Mouse (Mus musculus) CH12.LX (cell line): ENCODE results near the gene Enah.

ENCODE experiments used
- CTCF ChIP-seq, 2 experiments: IDR thresholded peaks in 1 of 2; conservative IDR thresholded peaks in 1 of 2; 2 replicates each; pipeline ENCODE4 v1.5.1; 2011 to 2012; ENCODE audit warnings: low read depth in 2 of 2, low read length in 2 of 2, improper control_type of control experiment in 1 of 2, inconsistent platforms in 1 of 2, mild to moderate bottlenecking in 1 of 2, moderate library complexity in 1 of 2
- JUN ChIP-seq: IDR thresholded peaks from 2 replicates; pipeline ENCODE4 v1.6.1; 2011; ENCODE audit warnings: low read depth, mild to moderate bottlenecking, low read length, improper control_type of control experiment, moderate library complexity; ENCODE audit not compliant: insufficient read depth
- KAT2A ChIP-seq: IDR thresholded peaks from 2 replicates; pipeline ENCODE4 v1.6.1; 2012; ENCODE audit warnings: low read length, improper control_type of control experiment, inconsistent platforms; ENCODE audit not compliant: insufficient replicate concordance
- MXI1 ChIP-seq: IDR thresholded peaks from 2 replicates; pipeline ENCODE4 v1.6.1; 2011; ENCODE audit warnings: mild to moderate bottlenecking, low read depth, low read length, improper control_type of control experiment
- NRF1 ChIP-seq: IDR thresholded peaks from 2 replicates; pipeline ENCODE4 v1.6.1; 2014; ENCODE audit warnings: low read depth, mild to moderate bottlenecking, inconsistent platforms, low read length, improper control_type of control experiment, moderate library complexity
- POLR2A ChIP-seq: IDR thresholded peaks from 2 replicates; pipeline ENCODE4 v1.6.1; 2011; ENCODE audit warnings: low read depth, mild to moderate bottlenecking, improper control_type of control experiment, low read length
- TBP ChIP-seq: conservative IDR thresholded peaks from 2 replicates; pipeline ENCODE4 v1.6.1; 2011; ENCODE audit warnings: low read depth, low read length, improper control_type of control experiment
- USF1 ChIP-seq: IDR thresholded peaks from 2 replicates; pipeline ENCODE4 v1.6.1; 2014; ENCODE audit warnings: low read depth, mild to moderate bottlenecking, inconsistent platforms, low read length, improper control_type of control experiment
- ZC3H11A ChIP-seq: IDR thresholded peaks from 2 replicates; pipeline ENCODE4 v1.6.1; 2012; ENCODE audit warnings: low read depth, mild to moderate bottlenecking, inconsistent platforms, low read length, improper control_type of control experiment
- ZMIZ1 ChIP-seq: IDR thresholded peaks from 2 replicates; pipeline ENCODE4 v1.6.1; 2012; ENCODE audit warnings: low read depth, mild to moderate bottlenecking, inconsistent platforms, low read length, improper control_type of control experiment

DNA sequence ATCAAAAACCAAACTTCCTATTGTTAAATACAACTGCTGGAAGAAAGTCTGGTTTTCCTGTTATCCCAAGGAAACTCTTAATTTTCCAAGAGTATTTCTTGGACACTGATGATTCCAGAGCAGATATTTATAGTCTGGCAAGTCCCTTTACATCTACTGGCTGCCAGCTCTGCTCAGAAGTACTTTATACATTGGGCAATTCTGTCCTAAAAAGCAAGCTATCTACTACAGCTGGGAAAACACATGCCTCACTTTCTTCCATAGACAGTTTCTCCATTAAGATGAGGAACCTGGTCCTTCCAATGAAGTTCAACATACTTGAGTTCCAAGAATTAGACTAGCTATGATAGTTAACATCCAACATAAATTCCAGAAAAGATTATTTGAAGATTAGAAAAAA, 44.9 kb downstream of the Enah start:
- TF ChIP-seq TBP = no peak
- no peak for TF ChIP-seq MXI1
- TF ChIP-seq KAT2A = no peak
- no peak for TF ChIP-seq USF1
- TF ChIP-seq CTCF (conservative IDR thresholded peaks at IDR 0.05 in 1 of 2, IDR thresholded peaks at IDR 0.05 in 1 of 2; ENCODE audit: low read depth in 2 of 2, low read length in 2 of 2) = no peak
- TF ChIP-seq JUN = no peak
- no peak for TF ChIP-seq NRF1
- TF ChIP-seq POLR2A = no peak
- TF ChIP-seq ZC3H11A = no peak
- no peak for TF ChIP-seq ZMIZ1
